Mouse (Mus musculus): ENCODE results near the gene Aox2. TPM values are rescaled to one million over a fixed set of nuclear protein-coding genes. Genes with fewer than 3 reads are reported as not detected.

Gene Aox2
- polyA plus RNA-seq, 1 experiment from 2014 or later, result not detected

DNA sequence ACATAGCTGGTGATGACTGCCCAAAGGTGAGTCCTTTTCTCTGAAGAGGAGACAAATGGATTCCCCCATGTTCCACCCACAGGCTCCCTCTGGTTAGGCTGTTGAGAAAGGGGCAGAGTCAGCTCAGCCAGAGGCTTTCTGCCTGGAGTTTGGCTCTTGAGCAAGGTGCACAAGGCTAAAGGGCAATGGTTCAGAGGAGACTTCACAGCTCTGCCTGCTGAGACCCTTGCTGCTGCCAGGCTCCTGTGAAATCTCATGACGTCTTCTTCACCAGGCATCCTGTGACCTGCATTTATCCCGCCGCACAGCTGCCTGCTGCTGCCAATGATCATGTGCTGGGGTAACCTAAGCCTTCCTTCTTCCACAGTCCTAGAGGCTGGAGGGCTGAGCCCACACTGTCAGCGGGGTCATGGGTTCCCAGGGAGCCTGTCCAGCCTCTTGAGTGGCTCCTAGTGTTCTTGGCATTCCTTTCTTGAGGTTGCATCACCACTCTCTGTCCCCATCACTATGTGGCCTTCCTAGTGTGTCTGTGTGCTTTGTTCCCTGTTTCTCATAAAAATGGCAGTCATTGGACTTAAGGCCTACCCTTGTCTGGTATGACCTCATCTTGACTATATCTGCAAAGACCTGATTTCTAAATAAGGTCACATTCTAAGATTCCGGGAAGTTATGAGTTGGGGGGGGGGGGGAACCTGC, 104.6 kb downstream of the Aox2 start:
- ATAC-seq (ENCODE audit: low read depth), result no peak
- Histone ChIP-seq H3K27ac (ENCODE audit: low read length) (no peak overlapping the region), H3K4me3 (ENCODE audit: low read length) (no peak overlapping the region), H3K27me3 (ENCODE audit: control insufficient read depth, insufficient read depth, low read depth, low read length) (no peaks in the 10 kb centered on the region), H3K4me1 (replicated peaks; ENCODE audit: control insufficient read depth, insufficient read depth, low read length) (no peaks in the 10 kb centered on the region), H3K4me2 (ENCODE audit: low read depth, low read length) (no peak overlapping the region), H3K36me3 (ENCODE audit: control insufficient read depth, insufficient read depth, low read length) (no peaks in the 10 kb centered on the region), H3K9me3 (ENCODE audit: control insufficient read depth, low read length) (no peaks in the 10 kb centered on the region), H3K9ac (ENCODE audit: low read length) (no peak overlapping the region)
- WGBS, result 55% methylated on average over 5 of the region's 5 CpGs

- peaks cover 10% of the 10 kb centered on the region for H3K4me1 ChIP-seq (replicated peaks; ENCODE audit: control insufficient read depth, insufficient read depth, low read length)
- ATAC-seq (ENCODE audit: low read depth), result no peak
- 41% methylated on average over 19 of the region's 19 CpGs for WGBS
Observed at GRCm38 (mm10) chr1:58391421-58392267, 113.5 kb downstream of the Aox2 start.

GRCm38 (mm10) chr1:58392268-58392651, 114.1 kb downstream of the Aox2 start:
- H3K9ac ChIP-seq (ENCODE audit: low read length), result peak overlapping the region; percentile 96
- ATAC-seq (ENCODE audit: low read depth), result peak; percentile 4; the same call in 1 of the 2 replicates
- H3K4me1 ChIP-seq (replicated peaks; ENCODE audit: control insufficient read depth, insufficient read depth, low read length), result peaks cover 10% of the 10 kb centered on the region
- H3K4me2 ChIP-seq (ENCODE audit: low read depth, low read length), result peak overlapping the region; percentile 87
- H3K9me3 ChIP-seq (ENCODE audit: control insufficient read depth, low read length), result no peaks in the 10 kb centered on the region
- peak overlapping the region; percentile 98 for H3K27ac ChIP-seq (ENCODE audit: low read length)
- no peaks in the 10 kb centered on the region for H3K27me3 ChIP-seq (ENCODE audit: control insufficient read depth, insufficient read depth, low read depth, low read length)
- WGBS, result 2% methylated on average over 16 of the region's 16 CpGs
- peak overlapping the region; percentile 91 for H3K4me3 ChIP-seq (ENCODE audit: low read length)
- peaks cover 18% of the 10 kb centered on the region for H3K36me3 ChIP-seq (ENCODE audit: control insufficient read depth, insufficient read depth, low read length)

More at GRCm38 (mm10) chr1:58391421-58392267, 113.5 kb downstream of the Aox2 start:
- no peaks in the 10 kb centered on the region for H3K27me3 ChIP-seq (ENCODE audit: control insufficient read depth, insufficient read depth, low read depth, low read length)
- H3K9ac ChIP-seq (ENCODE audit: low read length), result peak overlapping the region; percentile 96
- H3K27ac ChIP-seq (ENCODE audit: low read length), result peak overlapping the region; percentile 98
- no peaks in the 10 kb centered on the region for H3K9me3 ChIP-seq (ENCODE audit: control insufficient read depth, low read length)
- H3K36me3 ChIP-seq (ENCODE audit: control insufficient read depth, insufficient read depth, low read length), result peaks cover 14% of the 10 kb centered on the region
- H3K4me3 ChIP-seq (ENCODE audit: low read length), result peak overlapping the region; percentile 91
- H3K4me2 ChIP-seq (ENCODE audit: low read depth, low read length), result peak overlapping the region; percentile 87

DNA sequence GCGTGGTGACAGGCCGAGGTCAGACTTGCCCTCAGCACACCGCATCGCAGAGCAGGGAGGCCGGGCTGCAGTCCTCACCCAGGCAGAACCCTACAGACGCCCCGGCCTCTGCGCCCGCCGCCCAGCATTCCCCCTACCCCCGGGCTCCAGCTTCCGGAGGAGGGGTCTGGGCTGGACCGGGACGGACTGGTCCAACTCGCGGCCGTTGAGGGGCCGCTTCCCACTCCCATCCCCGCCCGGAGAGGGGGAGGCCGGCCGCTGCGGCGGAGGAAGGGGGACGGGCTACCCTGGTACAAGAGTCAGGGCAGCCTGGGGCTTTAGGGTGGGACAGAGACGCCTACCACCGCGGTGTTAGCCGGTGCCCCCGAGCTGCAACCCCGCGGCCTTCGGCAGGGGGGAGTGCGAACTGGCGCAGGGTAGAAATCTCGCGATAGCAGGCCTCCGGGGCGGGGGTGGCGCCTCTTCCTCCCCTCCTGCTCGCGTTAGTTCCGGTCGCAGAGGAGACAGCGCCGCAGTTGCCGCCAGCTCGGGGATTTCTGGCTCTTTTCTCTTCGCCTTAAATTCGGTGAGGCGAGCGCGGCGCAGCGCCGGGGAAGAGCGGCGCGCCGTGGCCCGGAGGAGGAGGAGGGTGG, 114.6 kb downstream of the Aox2 start, which contains the start of gene Bzw1:
TSS of gene Bzw1 (plus strand) at position 247 of the 632 bp plus-strand sequence.
- Histone ChIP-seq H3K4me3 (ENCODE audit: low read length) (peak within 1 kb of the TSS; percentile 91), H3K4me1 (replicated peaks; ENCODE audit: control insufficient read depth, insufficient read depth, low read length) (peaks cover 10% of the 10 kb centered on the region), H3K9ac (ENCODE audit: low read length) (peak within 1 kb of the TSS; percentile 96), H3K9me3 (ENCODE audit: control insufficient read depth, low read length) (no peaks in the 10 kb centered on the region), H3K36me3 (ENCODE audit: control insufficient read depth, insufficient read depth, low read length) (peaks cover 19% of the 10 kb centered on the region), H3K27me3 (ENCODE audit: control insufficient read depth, insufficient read depth, low read depth, low read length) (no peaks in the 10 kb centered on the region), H3K4me2 (ENCODE audit: low read depth, low read length) (peak within 1 kb of the TSS; percentile 87), H3K27ac (ENCODE audit: low read length) (peak within 1 kb of the TSS; percentile 98)
- under 1% methylated on average over 43 of the region's 61 CpGs for WGBS
- peak; percentile 98 for ATAC-seq (ENCODE audit: low read depth)

- Histone ChIP-seq H3K4me3 (ENCODE audit: low read length) (peak overlapping the region; percentile 91), H3K27ac (ENCODE audit: low read length) (peak overlapping the region; percentile 98), H3K9me3 (ENCODE audit: control insufficient read depth, low read length) (no peaks in the 10 kb centered on the region), H3K4me1 (replicated peaks; ENCODE audit: control insufficient read depth, insufficient read depth, low read length) (peaks cover 10% of the 10 kb centered on the region), H3K9ac (ENCODE audit: low read length) (peak overlapping the region; percentile 96), H3K27me3 (ENCODE audit: control insufficient read depth, insufficient read depth, low read depth, low read length) (no peaks in the 10 kb centered on the region), H3K36me3 (ENCODE audit: control insufficient read depth, insufficient read depth, low read length) (peaks cover 27% of the 10 kb centered on the region), H3K4me2 (ENCODE audit: low read depth, low read length) (peak overlapping the region; percentile 83)
- under 1% methylated on average over 43 of the region's 90 CpGs for WGBS
- ATAC-seq (ENCODE audit: low read depth), result peak; percentile 45
Observed at GRCm38 (mm10) chr1:58393284-58394195, 115.4 kb downstream of the Aox2 start.

DNA sequence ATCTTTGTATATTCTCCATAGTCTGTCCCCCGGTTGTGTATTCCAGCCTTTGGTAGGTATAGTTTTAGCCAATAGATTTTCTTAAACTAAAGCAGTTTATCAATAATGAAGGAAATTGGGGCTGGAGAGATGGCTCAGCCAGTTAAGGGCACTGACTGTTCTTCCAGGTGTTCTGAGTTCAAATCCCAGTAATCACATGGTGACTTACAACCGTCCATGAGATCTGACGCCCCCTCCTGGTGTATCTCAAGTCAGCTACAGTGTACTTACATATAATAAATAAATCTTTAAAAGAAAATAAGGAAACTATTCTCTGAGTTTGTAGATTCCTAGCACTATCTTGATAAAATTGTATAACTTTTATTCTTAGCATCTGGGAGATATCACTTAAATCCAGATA, 117.2 kb downstream of the Aox2 start:
- H3K36me3 ChIP-seq (ENCODE audit: control insufficient read depth, insufficient read depth, low read length), result peaks cover 35% of the 10 kb centered on the region
- ATAC-seq (ENCODE audit: low read depth), result no peak
- H3K9me3 ChIP-seq (ENCODE audit: control insufficient read depth, low read length), result no peaks in the 10 kb centered on the region
- 89% methylated on average over 3 of the region's 3 CpGs for WGBS
- H3K9ac ChIP-seq (ENCODE audit: low read length), result no peak overlapping the region
- H3K4me2 ChIP-seq (ENCODE audit: low read depth, low read length), result no peak overlapping the region
- peaks cover 10% of the 10 kb centered on the region for H3K4me1 ChIP-seq (replicated peaks; ENCODE audit: control insufficient read depth, insufficient read depth, low read length)
- no peak overlapping the region for H3K27ac ChIP-seq (ENCODE audit: low read length)
- no peaks in the 10 kb centered on the region for H3K27me3 ChIP-seq (ENCODE audit: control insufficient read depth, insufficient read depth, low read depth, low read length)
- H3K4me3 ChIP-seq (ENCODE audit: low read length), result no peak overlapping the region

- H3K27ac ChIP-seq (ENCODE audit: low read length), result no peak overlapping the region
- ATAC-seq (ENCODE audit: low read depth), result no peak
- 93% methylated on average over 1 of the region's 1 CpGs for WGBS
- peaks cover 10% of the 10 kb centered on the region for H3K4me1 ChIP-seq (replicated peaks; ENCODE audit: control insufficient read depth, insufficient read depth, low read length)
- H3K4me2 ChIP-seq (ENCODE audit: low read depth, low read length), result no peak overlapping the region
- H3K4me3 ChIP-seq (ENCODE audit: low read length), result no peak overlapping the region
- H3K36me3 ChIP-seq (ENCODE audit: control insufficient read depth, insufficient read depth, low read length), result peaks cover 43% of the 10 kb centered on the region
- H3K9ac ChIP-seq (ENCODE audit: low read length), result no peak overlapping the region
- H3K9me3 ChIP-seq (ENCODE audit: control insufficient read depth, low read length), result no peaks in the 10 kb centered on the region
- H3K27me3 ChIP-seq (ENCODE audit: control insufficient read depth, insufficient read depth, low read depth, low read length), result no peaks in the 10 kb centered on the region
Observed at GRCm38 (mm10) chr1:58396179-58396578, 118.1 kb downstream of the Aox2 start.

- Histone ChIP-seq H3K9ac (ENCODE audit: low read length) (no peak overlapping the region), H3K4me1 (replicated peaks; ENCODE audit: control insufficient read depth, insufficient read depth, low read length) (peaks cover 4% of the 10 kb centered on the region; the same call in 1 of the 2 replicates), H3K27ac (ENCODE audit: low read length) (no peak overlapping the region), H3K4me3 (ENCODE audit: low read length) (no peak overlapping the region), H3K27me3 (ENCODE audit: control insufficient read depth, insufficient read depth, low read depth, low read length) (no peaks in the 10 kb centered on the region), H3K9me3 (ENCODE audit: control insufficient read depth, low read length) (no peaks in the 10 kb centered on the region), H3K4me2 (ENCODE audit: low read depth, low read length) (no peak overlapping the region), H3K36me3 (ENCODE audit: control insufficient read depth, insufficient read depth, low read length) (peaks cover 57% of the 10 kb centered on the region)
- ATAC-seq (ENCODE audit: low read depth), result no peak
- 95% methylated on average over 6 of the region's 6 CpGs for WGBS
Observed at GRCm38 (mm10) chr1:58397731-58398130, 119.6 kb downstream of the Aox2 start.
